Mouse (Mus musculus): Measurements from ENCODE around the gene Isg20l2.

DNA sequence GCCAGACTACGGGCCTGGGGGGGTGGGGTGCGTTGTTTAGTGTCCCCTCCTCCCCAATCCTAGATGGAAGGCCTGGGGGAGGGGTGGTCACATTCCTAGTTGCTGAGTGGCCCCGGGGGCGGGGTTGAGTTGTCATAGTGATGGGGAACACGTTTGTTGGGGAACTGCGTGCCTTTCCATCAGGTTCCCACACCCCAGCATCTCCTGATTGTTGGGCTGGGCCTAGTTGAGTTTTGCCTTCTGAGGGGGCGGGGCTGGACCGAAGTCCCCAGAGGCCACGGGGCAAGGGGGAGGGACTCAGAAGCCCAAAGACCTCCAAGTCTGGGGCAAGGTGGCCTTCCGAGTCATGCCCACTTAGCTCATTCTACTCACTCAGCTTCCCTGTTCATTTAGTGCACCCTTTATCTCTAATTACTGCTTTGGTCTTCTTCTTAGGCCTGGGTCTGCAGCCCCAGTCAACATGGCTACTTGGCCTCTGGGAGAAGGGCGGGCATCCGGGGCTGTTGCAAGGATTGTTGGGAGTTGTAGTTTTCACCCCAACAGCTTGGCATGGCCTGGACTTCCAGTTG lies 19.5 kb upstream of the Isg20l2 start:
- TF ChIP-seq POLR2A (IDR thresholded peaks at IDR 0.05; ENCODE audit: borderline replicate concordance, extremely low read depth, low read depth, low read length) (peak; percentile 44; the same call in 1 of the 2 replicates), CTCF (IDR thresholded peaks at IDR 0.05; ENCODE audit: insufficient read depth, low read length) (no peak)

All from lung, adult 2 months (tissue).